Mouse (Mus musculus) urinary bladder, postnatal 36 days (tissue): ENCODE data around the gene Glrx.

Source experiments
- DNase-seq, 2 experiments: peaks; one replicate each; pipeline ENCODE4 v3.0.0; 2022; ENCODE audit warnings: low spot score in 2 of 2, mixed read lengths in 1 of 2

Gene Glrx

GRCm38 (mm10) chr13:75883792-75884191, 44.1 kb downstream of the Glrx start:
- no peak for DNase-seq

GRCm38 (mm10) chr13:75891868-75892267, 52.2 kb downstream of the Glrx start:
- no peak for DNase-seq

GRCm38 (mm10) chr13:75892291-75892690, 52.6 kb downstream of the Glrx start:
- no peak for DNase-seq

- no peak for DNase-seq
Observed at GRCm38 (mm10) chr13:75892876-75893275, 53.2 kb downstream of the Glrx start.
